Mouse (Mus musculus) c-Kit-positive CD71-positive TER-119-negative erythroid progenitor cells, embryonic 14.5 days (primary cell): ENCODE data around the gene Spag8.

ENCODE experiments used
- DNase-seq: peaks from one replicate; pipeline ENCODE4 v3.0.0-alpha.2; 2013; ENCODE audit warnings: low read depth

Gene Spag8

GRCm38 (mm10) chr4:43652726-43653125 lies 668 bp downstream of the Spag8 start:
- DNase-seq = no peak

- no peak for DNase-seq
These were observed 3.6 kb downstream of the Spag8 start for GRCm38 (mm10) chr4:43649783-43650182.

GRCm38 (mm10) chr4:43640491-43640890 lies 12.9 kb downstream of the Spag8 start:
- DNase-seq = no peak

GRCm38 (mm10) chr4:43640076-43640475 lies 13.3 kb downstream of the Spag8 start:
- DNase-seq = no peak

- no peak for DNase-seq
These were observed 16.6 kb downstream of the Spag8 start for GRCm38 (mm10) chr4:43636751-43637150.

GRCm38 (mm10) chr4:43634621-43635374 lies 18.6 kb downstream of the Spag8 start:
- no peak for DNase-seq

- DNase-seq = no peak
These were observed 19.7 kb downstream of the Spag8 start for GRCm38 (mm10) chr4:43633736-43634135.

- no peak for DNase-seq
These were observed 20.1 kb downstream of the Spag8 start for GRCm38 (mm10) chr4:43633296-43633695.

- DNase-seq = no peak
These were observed 21.2 kb downstream of the Spag8 start for GRCm38 (mm10) chr4:43631956-43632920.

GRCm38 (mm10) chr4:43631046-43631955 lies 22.1 kb downstream of the Spag8 start, which contains the start of gene Npr2:
Npr2 (plus strand) TSS chr4:43631935.
- no peak for DNase-seq

- no peak for DNase-seq
These were observed 22.7 kb downstream of the Spag8 start for GRCm38 (mm10) chr4:43630671-43631045.

- peak; percentile 75 for DNase-seq
These were observed 23.3 kb downstream of the Spag8 start for GRCm38 (mm10) chr4:43630030-43630581.

- no peak for DNase-seq
These were observed 24.1 kb downstream of the Spag8 start for GRCm38 (mm10) chr4:43629106-43629817.

GRCm38 (mm10) chr4:43620146-43620778 lies 33.1 kb downstream of the Spag8 start:
- no peak for DNase-seq

- DNase-seq = no peak
These were observed 40.2 kb downstream of the Spag8 start for GRCm38 (mm10) chr4:43613060-43613730.

GRCm38 (mm10) chr4:43612534-43612933 lies 40.9 kb downstream of the Spag8 start:
- DNase-seq = no peak

GRCm38 (mm10) chr4:43604751-43605685 lies 48.4 kb downstream of the Spag8 start:
- no peak for DNase-seq

- DNase-seq = no peak
These were observed 49.3 kb downstream of the Spag8 start for GRCm38 (mm10) chr4:43604099-43604498.
